Mouse (Mus musculus): ENCODE data around the gene Ttc28.

- TF ChIP-seq POLR2A (IDR thresholded peaks at IDR 0.05; ENCODE audit: borderline replicate concordance, control insufficient read depth, low read depth, low read length) (no peak), CTCF (IDR thresholded peaks at IDR 0.05; ENCODE audit: control insufficient read depth, insufficient read depth, low read length) (no peak)
Observed at GRCm38 (mm10) chr5:111048036-111048435, 168.4 kb downstream of the Ttc28 start.
